Mouse (Mus musculus) C2C12 (cell line): ENCODE measurements around the gene B4galnt1.

ENCODE experiments used
- CEBPB ChIP-seq: IDR thresholded peaks from one replicate; pipeline ENCODE4 v1.6.1; 2011; ENCODE audit warnings: low read depth, mild to moderate bottlenecking, control low read depth, moderate library complexity
- CTCF ChIP-seq: IDR thresholded peaks from one replicate; pipeline ENCODE4 v1.5.1; 2011; ENCODE audit not compliant: control insufficient read depth, insufficient read depth, insufficient read length
- FOSL1 ChIP-seq: IDR thresholded peaks from one replicate; pipeline ENCODE4 v1.8.0; 2011; ENCODE audit warnings: mild to moderate bottlenecking, low read length; ENCODE audit not compliant: poor library complexity, insufficient read depth, severe bottlenecking
- MAX ChIP-seq: IDR thresholded peaks from one replicate; pipeline ENCODE4 v1.6.1; 2011; ENCODE audit warnings: mild to moderate bottlenecking, control low read depth
- MYOD1 ChIP-seq: IDR thresholded peaks from one replicate; pipeline ENCODE4 v1.6.1; 2011; ENCODE audit warnings: low read depth; ENCODE audit not compliant: control insufficient read depth, insufficient read length
- MYOG ChIP-seq: IDR thresholded peaks from one replicate; pipeline ENCODE4 v1.6.1; 2011; ENCODE audit not compliant: control insufficient read depth, insufficient read length; ENCODE audit errors: extremely low read depth
- USF1 ChIP-seq: IDR thresholded peaks from one replicate; pipeline ENCODE4 v1.6.1; 2011; ENCODE audit warnings: low read depth, mild to moderate bottlenecking, control low read depth, moderate library complexity

DNA sequence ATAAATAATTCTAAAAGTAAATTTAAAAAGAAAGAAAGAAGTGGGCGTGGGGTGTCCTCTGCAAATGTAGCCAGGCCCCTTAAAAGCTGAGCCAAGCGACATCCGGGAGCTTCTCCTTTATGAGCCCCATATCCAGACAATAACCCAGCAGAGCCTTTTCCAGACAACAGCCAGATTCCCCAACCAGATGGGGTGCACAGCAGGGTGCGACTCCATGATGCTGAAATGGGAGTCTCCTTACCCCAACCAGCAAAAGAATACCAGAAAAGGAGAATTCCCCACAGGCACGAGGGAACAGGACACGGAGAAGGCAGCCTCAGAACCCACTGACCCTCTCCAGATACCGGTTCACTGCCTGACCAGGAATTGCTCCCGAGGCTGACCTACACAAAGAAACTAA lies 21.8 kb upstream of the B4galnt1 start:
- no peak for TF ChIP-seq CTCF
- no peak for TF ChIP-seq CEBPB
- TF ChIP-seq MAX, result no peak
- TF ChIP-seq MYOG, result no peak
- no peak for TF ChIP-seq USF1
- TF ChIP-seq FOSL1, result no peak
- no peak for TF ChIP-seq MYOD1
